Mouse (Mus musculus): ENCODE measurements around the gene Gal3st1. TPM values are rescaled to one million over a fixed set of nuclear protein-coding genes. Genes with fewer than 3 reads are reported as not detected.

Gal3st1 gene
- total and polyA plus RNA-seq, 3 experiments, result 0.07 to 0.12 TPM; not detected in 1

- Histone ChIP-seq H3K27ac (ENCODE audit: control insufficient read depth, low read depth, low read length) (no peak overlapping the region), H3K4me3 (ENCODE audit: control insufficient read depth in 1 of 2, insufficient read depth in 1 of 2, low read depth in 2 of 2, low read length in 2 of 2) (no peak overlapping the region), H3K9ac (ENCODE audit: control insufficient read depth, low read depth, low read length, poor library complexity, severe bottlenecking) (no peak overlapping the region), H3K4me1 (ENCODE audit: control insufficient read depth in 1 of 2, insufficient read depth in 2 of 2, low read length in 2 of 2) (no peaks in the 10 kb centered on the region), H3K9me3 (replicated peaks; ENCODE audit: insufficient read depth, low read length) (no peaks in the 10 kb centered on the region), H3K36me3 (ENCODE audit: control insufficient read depth in 1 of 2, insufficient read depth in 2 of 2, low read length in 2 of 2) (no peaks in the 10 kb centered on the region), H3K27me3 (ENCODE audit: control insufficient read depth in 1 of 2, insufficient read depth in 2 of 2, low read length in 2 of 2) (peaks cover 0 to 3% of the 10 kb centered on the region in 2 experiments; a peak in 2 of 4 replicates), H3K79me2 (ENCODE audit: control insufficient read depth, insufficient read depth, low read length, poor library complexity) (no peaks in the 10 kb centered on the region)
- no peak for DNase-seq (ENCODE audit: low read depth, low spot score)
- no peak for TF ChIP-seq UBTF (IDR thresholded peaks at IDR 0.05; ENCODE audit: borderline replicate concordance, insufficient read depth, low read depth, low read length)
- TF ChIP-seq TCF12 (IDR thresholded peaks at IDR 0.05; ENCODE audit: low read depth, low read length), result no peak
- no peak for TF ChIP-seq POLR2AphosphoS2 (IDR thresholded peaks at IDR 0.05; ENCODE audit: low read length)
Measured at GRCm38 (mm10) chr11:3997978-3998720, 14.7 kb downstream of the Gal3st1 start.

DNA sequence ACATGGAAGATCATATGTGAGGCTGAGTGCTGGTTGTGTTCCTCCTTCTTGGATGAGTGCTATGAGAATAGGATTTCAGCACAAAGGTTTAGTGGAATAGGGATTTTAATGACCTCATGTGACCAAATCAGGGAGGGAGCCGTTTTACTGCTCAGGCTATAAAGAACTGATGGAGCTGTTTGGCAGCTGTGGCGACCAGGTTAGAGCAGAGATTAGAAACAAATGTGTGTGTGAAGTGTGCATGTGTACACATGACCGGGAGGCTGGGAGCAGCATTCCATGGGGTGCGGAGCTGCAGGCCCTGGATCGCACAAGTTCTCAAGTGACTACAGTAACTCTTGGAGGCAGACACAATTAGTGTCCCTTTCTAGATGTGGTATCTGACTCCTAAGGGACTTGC is 16.1 kb downstream of the Gal3st1 start:
- Histone ChIP-seq H3K79me2 (ENCODE audit: control insufficient read depth, insufficient read depth, low read length, poor library complexity) (no peaks in the 10 kb centered on the region), H3K27ac (ENCODE audit: control insufficient read depth, low read depth, low read length) (no peak overlapping the region), H3K4me3 (ENCODE audit: control insufficient read depth in 1 of 2, insufficient read depth in 1 of 2, low read depth in 2 of 2, low read length in 2 of 2) (no peak overlapping the region), H3K9ac (ENCODE audit: control insufficient read depth, low read depth, low read length, poor library complexity, severe bottlenecking) (no peak overlapping the region), H3K36me3 (ENCODE audit: control insufficient read depth in 1 of 2, insufficient read depth in 2 of 2, low read length in 2 of 2) (no peaks in the 10 kb centered on the region), H3K9me3 (replicated peaks; ENCODE audit: insufficient read depth, low read length) (no peaks in the 10 kb centered on the region), H3K4me1 (ENCODE audit: control insufficient read depth in 1 of 2, insufficient read depth in 2 of 2, low read length in 2 of 2) (no peaks in the 10 kb centered on the region), H3K27me3 (ENCODE audit: control insufficient read depth in 1 of 2, insufficient read depth in 2 of 2, low read length in 2 of 2) (peaks cover 0 to 3% of the 10 kb centered on the region in 2 experiments; a peak in 2 of 4 replicates)
- DNase-seq (ENCODE audit: low read depth, low spot score), result no peak
- TF ChIP-seq TBP (IDR thresholded peaks at IDR 0.05; ENCODE audit: low read depth, low read length) (no peak), RAD21 (IDR thresholded peaks at IDR 0.05; ENCODE audit: low read depth, low read length) (no peak), MAFK (IDR thresholded peaks at IDR 0.05; ENCODE audit: borderline replicate concordance, low read depth, low read length) (no peak), CTCF (IDR thresholded peaks at IDR 0.05 in 2 of 3, conservative IDR thresholded peaks at IDR 0.05 in 1 of 3; ENCODE audit: control insufficient read depth in 1 of 3, insufficient read depth in 1 of 3, low read depth in 2 of 3, low read length in 3 of 3, poor library complexity in 1 of 3, severe bottlenecking in 1 of 3) (no peak), SMC3 (IDR thresholded peaks at IDR 0.05; ENCODE audit: low read depth, low read length) (no peak), SIN3A (IDR thresholded peaks at IDR 0.05; ENCODE audit: low read length) (no peak), ZMIZ1 (IDR thresholded peaks at IDR 0.05; ENCODE audit: low read depth, low read length) (no peak), ETS1 (IDR thresholded peaks at IDR 0.05; ENCODE audit: low read depth, low read length) (no peak), POLR2A (IDR thresholded peaks at IDR 0.05; ENCODE audit: control insufficient read depth in 1 of 2, insufficient read depth in 1 of 2, low read depth in 1 of 2, low read length in 2 of 2, poor library complexity in 1 of 2) (no peak), MAX (IDR thresholded peaks at IDR 0.05; ENCODE audit: low read length) (no peak), GABPA (IDR thresholded peaks at IDR 0.05; ENCODE audit: low read depth, low read length) (no peak), USF1 (IDR thresholded peaks at IDR 0.05; ENCODE audit: low read depth, low read length) (no peak), EP300 (IDR thresholded peaks at IDR 0.05; ENCODE audit: low read depth in 1 of 2, low read length in 2 of 2) (no peak), ZC3H11A (IDR thresholded peaks at IDR 0.05; ENCODE audit: low read depth, low read length) (no peak), UBTF (IDR thresholded peaks at IDR 0.05; ENCODE audit: borderline replicate concordance, insufficient read depth, low read depth, low read length) (no peak), ELF1 (IDR thresholded peaks at IDR 0.05; ENCODE audit: low read depth, low read length) (no peak), MXI1 (IDR thresholded peaks at IDR 0.05; ENCODE audit: low read depth, low read length) (no peak), GATA1 (IDR thresholded peaks at IDR 0.05; ENCODE audit: low read depth, low read length) (no peak)
